Mouse (Mus musculus) midbrain, embryonic 13.5 days (tissue): Measurements from ENCODE around the gene Vcan. TPM values are rescaled to one million over a fixed set of nuclear protein-coding genes. Genes with fewer than 3 reads are reported as not detected.

Source experiments
- ATAC-seq: fragments of 200-750 bp; cut with Nextera tagmentation; 2 replicates; pipeline ENCODE4 v1.8.0; 2017; ENCODE audit warnings: mild to moderate bottlenecking, moderate TSS enrichment, moderate library complexity
- H3K27ac ChIP-seq: fragments of 300-500 bp; sonication (generic); 2 replicates; pipeline ENCODE4 v1.5.1; 2015; ENCODE audit warnings: inconsistent platforms, mild to moderate bottlenecking, moderate library complexity
- H3K27me3 ChIP-seq: fragments of 300-500 bp; sonication (generic); 2 replicates; pipeline ENCODE4 v1.6.1; 2015; ENCODE audit warnings: mild to moderate bottlenecking, inconsistent platforms
- H3K36me3 ChIP-seq: fragments of 300-500 bp; sonication (generic); 2 replicates; pipeline ENCODE4 v1.6.1; 2015; ENCODE audit warnings: mild to moderate bottlenecking, inconsistent platforms
- H3K4me1 ChIP-seq: fragments of 300-500 bp; sonication (generic); replicated peaks from 2 replicates; pipeline ENCODE4 v1.6.1; 2015; ENCODE audit warnings: inconsistent platforms
- H3K4me2 ChIP-seq: fragments of 300-500 bp; sonication (generic); replicated peaks from 2 replicates; pipeline ENCODE4 v1.6.1; 2015; ENCODE audit warnings: moderate library complexity, mild to moderate bottlenecking, inconsistent platforms
- H3K4me3 ChIP-seq: fragments of 300-500 bp; sonication (generic); replicated peaks from 2 replicates; pipeline ENCODE4 v1.5.1; 2015; ENCODE audit warnings: mild to moderate bottlenecking, inconsistent platforms
- H3K9ac ChIP-seq: fragments of 300-500 bp; sonication (generic); replicated peaks from 2 replicates; pipeline ENCODE4 v1.6.1; 2015; ENCODE audit warnings: mild to moderate bottlenecking, inconsistent platforms
- H3K9me3 ChIP-seq: fragments of 300-500 bp; sonication (generic); 2 replicates; pipeline ENCODE4 v1.6.1; 2016; ENCODE audit warnings: mild to moderate bottlenecking, inconsistent platforms
- WGBS: fragments of 180-500 bp; shearing (Covaris S2); methylation state at CpG from one replicate; pipeline ENCODE4 v1.1.7; 2015; 5-methylcytosine and 5-hydroxymethylcytosine counted together
- polyA plus RNA-seq: library from polyadenylated mRNA; unstranded; fragments of >200 nt; fragmentation: Nextera tagmentation; extraction: Ambion mirVana; gene quantifications from 2 replicates; pipeline ENCODE4 v1.2.1, GENCODE M21; 2015

Gene Vcan
- polyA plus RNA-seq, 1 experiment from 2014 or later = 51.6 TPM

- no peak overlapping the region for H3K4me3 ChIP-seq
- H3K4me2 ChIP-seq = no peak overlapping the region
- WGBS = 87% methylated on average over 7 of the region's 7 CpGs
- no peak for ATAC-seq
- H3K4me1 ChIP-seq = no peaks in the 10 kb centered on the region
- no peak overlapping the region for H3K9ac ChIP-seq
- no peaks in the 10 kb centered on the region for H3K27me3 ChIP-seq
- peaks cover 31% of the 10 kb centered on the region for H3K36me3 ChIP-seq
- H3K9me3 ChIP-seq = no peaks in the 10 kb centered on the region
- no peak overlapping the region for H3K27ac ChIP-seq
Observed at GRCm38 (mm10) chr13:89708151-89708927, 34.0 kb downstream of the Vcan start.

- H3K4me2 ChIP-seq = no peak overlapping the region
- WGBS = 90% methylated on average over 4 of the region's 4 CpGs
- H3K27me3 ChIP-seq = no peaks in the 10 kb centered on the region
- H3K4me3 ChIP-seq = no peak overlapping the region
- no peak overlapping the region for H3K9ac ChIP-seq
- H3K27ac ChIP-seq = no peak overlapping the region
- H3K36me3 ChIP-seq = peaks cover 42% of the 10 kb centered on the region
- no peak for ATAC-seq
- no peaks in the 10 kb centered on the region for H3K9me3 ChIP-seq
- H3K4me1 ChIP-seq = no peaks in the 10 kb centered on the region
Observed at GRCm38 (mm10) chr13:89702395-89702794, 39.9 kb downstream of the Vcan start.

GRCm38 (mm10) chr13:89699998-89700555 is 42.2 kb downstream of the Vcan start:
- Histone ChIP-seq H3K4me1 (no peaks in the 10 kb centered on the region), H3K9me3 (no peaks in the 10 kb centered on the region), H3K36me3 (peaks cover 27% of the 10 kb centered on the region), H3K4me3 (no peak overlapping the region), H3K27ac (no peak overlapping the region), H3K27me3 (no peaks in the 10 kb centered on the region), H3K9ac (no peak overlapping the region), H3K4me2 (no peak overlapping the region)
- 91% methylated on average over 2 of the region's 2 CpGs for WGBS
- no peak for ATAC-seq

- no peak for ATAC-seq
- Histone ChIP-seq H3K27ac (no peak overlapping the region), H3K27me3 (no peaks in the 10 kb centered on the region), H3K4me2 (no peak overlapping the region), H3K9me3 (no peaks in the 10 kb centered on the region), H3K4me1 (no peaks in the 10 kb centered on the region), H3K36me3 (peaks cover 56% of the 10 kb centered on the region), H3K4me3 (no peak overlapping the region), H3K9ac (no peak overlapping the region)
- 94% methylated on average over 1 of the region's 1 CpGs for WGBS
Observed at GRCm38 (mm10) chr13:89692597-89692996, 49.7 kb downstream of the Vcan start.

- Histone ChIP-seq H3K4me1 (no peaks in the 10 kb centered on the region), H3K27ac (no peak overlapping the region), H3K4me2 (no peak overlapping the region), H3K9ac (no peak overlapping the region), H3K4me3 (no peak overlapping the region), H3K9me3 (no peaks in the 10 kb centered on the region), H3K27me3 (no peaks in the 10 kb centered on the region), H3K36me3 (peaks cover 44% of the 10 kb centered on the region)
- 97% methylated on average over 3 of the region's 3 CpGs for WGBS
- no peak for ATAC-seq
Observed at GRCm38 (mm10) chr13:89683490-89683889, 58.8 kb downstream of the Vcan start.

- 88% methylated on average over 7 of the region's 7 CpGs for WGBS
Observed at GRCm38 (mm10) chr13:89682254-89682653, 60.1 kb downstream of the Vcan start.

GRCm38 (mm10) chr13:89679756-89680155 is 62.6 kb downstream of the Vcan start:
- Histone ChIP-seq H3K4me3 (no peak overlapping the region), H3K36me3 (peaks cover 50% of the 10 kb centered on the region), H3K9ac (no peak overlapping the region), H3K4me2 (no peak overlapping the region), H3K9me3 (no peaks in the 10 kb centered on the region), H3K4me1 (no peaks in the 10 kb centered on the region), H3K27me3 (no peaks in the 10 kb centered on the region), H3K27ac (no peak overlapping the region)
- 95% methylated on average over 6 of the region's 6 CpGs for whole genome bisulfite sequencing
- ATAC-seq = no peak

More at GRCm38 (mm10) chr13:89682254-89682653, 60.1 kb downstream of the Vcan start:
- no peaks in the 10 kb centered on the region for H3K4me1 ChIP-seq
- H3K9ac ChIP-seq = no peak overlapping the region
- no peak overlapping the region for H3K27ac ChIP-seq
- H3K36me3 ChIP-seq = peaks cover 40% of the 10 kb centered on the region
- no peaks in the 10 kb centered on the region for H3K27me3 ChIP-seq
- H3K4me2 ChIP-seq = no peak overlapping the region
- no peak overlapping the region for H3K4me3 ChIP-seq
- no peak for ATAC-seq
- no peaks in the 10 kb centered on the region for H3K9me3 ChIP-seq

GRCm38 (mm10) chr13:89670505-89670904 is 71.8 kb downstream of the Vcan start:
- H3K4me1 ChIP-seq = no peaks in the 10 kb centered on the region
- WGBS = 90% methylated on average over 3 of the region's 3 CpGs
- no peak overlapping the region for H3K4me2 ChIP-seq
- H3K9me3 ChIP-seq = no peaks in the 10 kb centered on the region
- peaks cover 13% of the 10 kb centered on the region for H3K36me3 ChIP-seq
- no peaks in the 10 kb centered on the region for H3K27me3 ChIP-seq
- ATAC-seq = no peak
- no peak overlapping the region for H3K4me3 ChIP-seq
- no peak overlapping the region for H3K9ac ChIP-seq
- H3K27ac ChIP-seq = no peak overlapping the region

- H3K9me3 ChIP-seq = no peaks in the 10 kb centered on the region
- H3K27ac ChIP-seq = no peak overlapping the region
- 0 out of 2 replicates have a peak, but pooled peaks have one; percentile 40 for ATAC-seq
Observed at GRCm38 (mm10) chr13:89668981-89669880, 73.1 kb downstream of the Vcan start.

GRCm38 (mm10) chr13:89668069-89668468 is 74.2 kb downstream of the Vcan start:
- Histone ChIP-seq H3K27me3 (no peaks in the 10 kb centered on the region), H3K36me3 (0 out of 2 replicates have a peak, but pooled peaks cover 5% of the 10 kb centered on the region), H3K4me3 (no peak overlapping the region), H3K4me2 (no peak overlapping the region), H3K27ac (no peak overlapping the region), H3K9me3 (no peaks in the 10 kb centered on the region), H3K9ac (no peak overlapping the region), H3K4me1 (no peaks in the 10 kb centered on the region)
- WGBS = 71% methylated on average over 1 of the region's 1 CpGs
- peak; percentile 85 for ATAC-seq

More at GRCm38 (mm10) chr13:89668981-89669880, 73.1 kb downstream of the Vcan start:
- no peak overlapping the region for H3K9ac ChIP-seq
- H3K27me3 ChIP-seq = no peaks in the 10 kb centered on the region
- H3K4me3 ChIP-seq = no peak overlapping the region
- peaks cover 5% of the 10 kb centered on the region; the same call in 1 of the 2 replicates for H3K36me3 ChIP-seq
- no peak overlapping the region for H3K4me2 ChIP-seq
- no peaks in the 10 kb centered on the region for H3K4me1 ChIP-seq
- 62% methylated on average over 10 of the region's 10 CpGs for WGBS

- Histone ChIP-seq H3K4me2 (no peak overlapping the region), H3K36me3 (peaks cover 20% of the 10 kb centered on the region), H3K27ac (no peak overlapping the region), H3K9ac (no peak overlapping the region), H3K4me3 (no peak overlapping the region), H3K27me3 (no peaks in the 10 kb centered on the region), H3K4me1 (no peaks in the 10 kb centered on the region), H3K9me3 (no peaks in the 10 kb centered on the region)
- WGBS = 73% methylated on average over 2 of the region's 2 CpGs
- ATAC-seq = no peak
Observed at GRCm38 (mm10) chr13:89661688-89662087, 80.6 kb downstream of the Vcan start.

- 95% methylated on average over 11 of the region's 11 CpGs for WGBS
- Histone ChIP-seq H3K4me1 (no peaks in the 10 kb centered on the region), H3K9me3 (no peaks in the 10 kb centered on the region), H3K4me3 (no peak overlapping the region), H3K27ac (no peak overlapping the region), H3K36me3 (peaks cover 20% of the 10 kb centered on the region), H3K27me3 (no peaks in the 10 kb centered on the region), H3K9ac (no peak overlapping the region), H3K4me2 (no peak overlapping the region)
- no peak for ATAC-seq
Observed at GRCm38 (mm10) chr13:89657046-89657445, 85.3 kb downstream of the Vcan start.
